In genomic region chr7:82905527-82905926, GRCm38 (mm10) we compare ENCODE assay signal across 12 mouse cellular contexts. TPM values are rescaled to one million over a fixed set of nuclear protein-coding genes. Genes with fewer than 3 reads are reported as not detected.
DNase-seq lines count a peak whose midpoint lies in the region; ATAC-seq and TF ChIP-seq lines count a peak whose summit lies in the region.
"Had no signal": no experiment of that assay in that cellular context is flagged by ENCODE, and none has a peak within 500 bp of the region (broad histone marks: within the 10 kb centered on the region; RNA-seq: fewer than 3 reads in every experiment).

No protein-coding gene starts in this region.

- WGBS in forebrain, postnatal 0 days = 53% methylated on average over 3 of the region's 3 CpGs
- WGBS in forebrain, embryonic 10.5 days = 90% methylated on average over 3 of the region's 3 CpGs
- 10% methylated on average over 3 of the region's 3 CpGs for WGBS in heart, embryonic 13.5 days
- WGBS in lung, postnatal 0 days = 34% methylated on average over 3 of the region's 3 CpGs
- 76% methylated on average over 3 of the region's 3 CpGs for WGBS in liver, embryonic 11.5 days

- H3K27me3 ChIP-seq in forebrain, postnatal 0 days (ENCODE audit: insufficient read depth, low read length) = no peaks in the 10 kb centered on the region
- H3K27me3 ChIP-seq in forebrain, embryonic 10.5 days (ENCODE audit: poor library complexity, severe bottlenecking) = no peaks in the 10 kb centered on the region
- peaks cover 5% of the 10 kb centered on the region; the same call in 1 of the 2 replicates for H3K27me3 ChIP-seq in heart, embryonic 13.5 days (replicated peaks)
- H3K27me3 ChIP-seq in lung, postnatal 0 days (replicated peaks; ENCODE audit: insufficient read depth, low read length) = no peaks in the 10 kb centered on the region
- no peaks in the 10 kb centered on the region for H3K27me3 ChIP-seq in liver, embryonic 11.5 days (replicated peaks; ENCODE audit: control insufficient read depth, insufficient read depth, low read length)

- H3K36me3 ChIP-seq in forebrain, postnatal 0 days (ENCODE audit: insufficient read depth) = no peaks in the 10 kb centered on the region
- H3K36me3 ChIP-seq in forebrain, embryonic 10.5 days (replicated peaks) = no peaks in the 10 kb centered on the region
- no peaks in the 10 kb centered on the region for H3K36me3 ChIP-seq in heart, embryonic 13.5 days
- no peaks in the 10 kb centered on the region for H3K36me3 ChIP-seq in lung, postnatal 0 days (ENCODE audit: insufficient read depth, low read length)
- no peaks in the 10 kb centered on the region for H3K36me3 ChIP-seq in liver, embryonic 11.5 days (ENCODE audit: control insufficient read depth, insufficient read depth, low read length)

- no peaks in the 10 kb centered on the region for H3K4me1 ChIP-seq in forebrain, postnatal 0 days (ENCODE audit: insufficient read depth)
- peaks cover 10% of the 10 kb centered on the region for H3K4me1 ChIP-seq in forebrain, embryonic 10.5 days
- H3K4me1 ChIP-seq in heart, embryonic 13.5 days = peaks cover 32% of the 10 kb centered on the region
- H3K4me1 ChIP-seq in lung, postnatal 0 days (ENCODE audit: insufficient read depth, low read depth, low read length) = no peaks in the 10 kb centered on the region
- H3K4me1 ChIP-seq in liver, embryonic 11.5 days (replicated peaks; ENCODE audit: control insufficient read depth, insufficient read depth, low read length) = no peaks in the 10 kb centered on the region

- no peak overlapping the region for H3K9ac ChIP-seq in forebrain, postnatal 0 days
- H3K9ac ChIP-seq in heart, embryonic 13.5 days = no peak overlapping the region
- H3K9ac ChIP-seq in lung, postnatal 0 days (replicated peaks; ENCODE audit: low read depth) = no peak overlapping the region
- no peak overlapping the region for H3K9ac ChIP-seq in liver, embryonic 11.5 days (ENCODE audit: low read depth, low read length)

- H3K4me2 ChIP-seq in forebrain, postnatal 0 days (ENCODE audit: low read depth) = no peak overlapping the region
- H3K4me2 ChIP-seq in heart, embryonic 13.5 days = peak overlapping the region; percentile 7; the same call in 1 of the 2 replicates
- H3K4me2 ChIP-seq in lung, postnatal 0 days (replicated peaks; ENCODE audit: low read depth, low read length) = no peak overlapping the region
- H3K4me2 ChIP-seq in liver, embryonic 11.5 days = no peak overlapping the region

- H3K9me3 ChIP-seq in forebrain, postnatal 0 days (ENCODE audit: low read length) = no peaks in the 10 kb centered on the region
- no peaks in the 10 kb centered on the region for H3K9me3 ChIP-seq in forebrain, embryonic 10.5 days
- no peaks in the 10 kb centered on the region for H3K9me3 ChIP-seq in heart, embryonic 13.5 days
- H3K9me3 ChIP-seq in lung, postnatal 0 days (ENCODE audit: low read length) = no peaks in the 10 kb centered on the region
- H3K9me3 ChIP-seq in liver, embryonic 11.5 days (ENCODE audit: control insufficient read depth, low read length) = no peaks in the 10 kb centered on the region

- TF ChIP-seq EP300 in lung, postnatal 0 days (IDR thresholded peaks at IDR 0.05) = no peak

- H3K4me3 ChIP-seq in forebrain, postnatal 0 days (ENCODE audit: low read depth, low read length) = no peak overlapping the region
- no peak overlapping the region for H3K4me3 ChIP-seq in forebrain, embryonic 10.5 days
- no peak overlapping the region for H3K4me3 ChIP-seq in heart, embryonic 13.5 days
- H3K4me3 ChIP-seq in lung, postnatal 0 days (ENCODE audit: low read depth, low read length) = no peak overlapping the region
- no peak overlapping the region for H3K4me3 ChIP-seq in liver, embryonic 11.5 days (ENCODE audit: low read depth, low read length)
- H3K4me3 ChIP-seq: erythroblast, embryonic 14.5 days; layer of hippocampus, adult 2 months had no signal

- peak; percentile 40 for DNase-seq in forebrain, postnatal 0 days
- no peak for DNase-seq in forebrain, embryonic 10.5 days (ENCODE audit: extremely low spot score, low spot score)
- peak; percentile 30 for DNase-seq in NIH3T3 (ENCODE audit: low read depth)
- DNase-seq in lung, postnatal 0 days (ENCODE audit: low spot score) = peak; percentile 52
- DNase-seq in right cerebral cortex, adult 18-20 months = no peak
- no peak for DNase-seq in liver, embryonic 11.5 days (ENCODE audit: low spot score)
- DNase-seq: cerebellum, postnatal 36 days; gastrocnemius, postnatal 25 days; thymus, postnatal 36 days had no signal

- H3K27ac ChIP-seq in forebrain, postnatal 0 days (ENCODE audit: low read depth, low read length) = no peak overlapping the region
- H3K27ac ChIP-seq in forebrain, embryonic 10.5 days = no peak overlapping the region
- peak overlapping the region; percentile 70 for H3K27ac ChIP-seq in heart, embryonic 13.5 days (replicated peaks)
- no peak overlapping the region for H3K27ac ChIP-seq in lung, postnatal 0 days (ENCODE audit: low read length)
- no peak overlapping the region for H3K27ac ChIP-seq in liver, embryonic 11.5 days (ENCODE audit: low read depth, low read length)
- H3K27ac ChIP-seq: layer of hippocampus, adult 2 months had no signal

- no peak for ATAC-seq in forebrain, postnatal 0 days
- ATAC-seq in heart, embryonic 13.5 days (ENCODE audit: extremely low read depth, insufficient number of reproducible peaks, low FRiP score, low TSS enrichment) = peak; percentile 46; the same call in 1 of the 2 replicates
- peak; percentile 56 for ATAC-seq in lung, postnatal 0 days
- ATAC-seq in liver, embryonic 11.5 days (replicated peaks; ENCODE audit: low FRiP score) = no peak

- TF ChIP-seq CTCF in forebrain, postnatal 0 days (IDR thresholded peaks at IDR 0.05; ENCODE audit: low read depth) = no peak
- TF ChIP-seq CTCF in lung, postnatal 0 days (IDR thresholded peaks at IDR 0.05) = no peak

RNA-seq across cellular contexts. Expression of gene Mex3b, which starts 38.4 kb away (rescaled TPM):
- total RNA-seq in forebrain, postnatal 0 days (2014; rRNA removed) = 111 and 141 TPM in 2 replicates
- 22.8 and 24.5 TPM in 2 replicates for polyA plus RNA-seq in forebrain, postnatal 0 days (2015; fragmentation: Nextera tagmentation; extraction: Ambion mirVana)
- polyA plus RNA-seq in forebrain, embryonic 10.5 days (2016; fragmentation: Nextera tagmentation; extraction: Ambion mirVana) = 23.8 and 24.2 TPM in 2 replicates
- 8.4 and 9.4 TPM in 2 replicates for polyA plus RNA-seq in heart, embryonic 13.5 days (2015; fragmentation: Nextera tagmentation; extraction: Ambion mirVana)
- 6.5 and 7.7 TPM in 2 replicates for polyA plus RNA-seq in lung, postnatal 0 days (2015; fragmentation: Nextera tagmentation; extraction: Ambion mirVana)
- polyA plus RNA-seq in liver, embryonic 11.5 days (2014; fragmentation: Nextera tagmentation; extraction: Ambion mirVana) = 6.2 and 7.8 TPM in 2 replicates

Comparison
In these comparisons a context has a peak if more than half of its experiments do, and no peak if none do; other contexts are left out.
1. DNase-seq: peak in forebrain, postnatal 0 days (single experiment), NIH3T3 (single experiment) and lung, postnatal 0 days (single experiment); none in forebrain, embryonic 10.5 days (single experiment), right cerebral cortex, adult 18-20 months (single experiment) and liver, embryonic 11.5 days (single experiment).
2. ATAC-seq: peak in heart, embryonic 13.5 days (single experiment) and lung, postnatal 0 days (single experiment); none in forebrain, postnatal 0 days (single experiment) and liver, embryonic 11.5 days (single experiment).